Mouse (Mus musculus) heart, embryonic 13.5 days (tissue): ENCODE data around the gene Pdx1. TPM values are rescaled to one million over a fixed set of nuclear protein-coding genes. Genes with fewer than 3 reads are reported as not detected.
A peak's percentile ranks its signal among the peaks of the same experiment; 100 is the strongest.

ENCODE experiments used
- ATAC-seq: fragments of 200-750 bp; cut with Nextera tagmentation; 2 replicates; pipeline ENCODE4 v1.8.0; 2017; ENCODE audit warnings: moderate TSS enrichment; ENCODE audit not compliant: insufficient number of reproducible peaks, low FRiP score, low TSS enrichment; ENCODE audit errors: extremely low read depth
- H3K27ac ChIP-seq: fragments of 300-500 bp; sonication (generic); replicated peaks from 2 replicates; pipeline ENCODE4 v1.5.1; 2015; ENCODE audit warnings: moderate library complexity, mild to moderate bottlenecking, inconsistent platforms
- H3K27me3 ChIP-seq: fragments of 300-500 bp; sonication (generic); replicated peaks from 2 replicates; pipeline ENCODE4 v1.6.1; 2015; ENCODE audit warnings: mild to moderate bottlenecking, inconsistent platforms
- H3K36me3 ChIP-seq: fragments of 300-500 bp; sonication (generic); 2 replicates; pipeline ENCODE4 v1.6.1; 2015; ENCODE audit warnings: mild to moderate bottlenecking, inconsistent platforms
- H3K4me1 ChIP-seq: fragments of 300-500 bp; sonication (generic); 2 replicates; pipeline ENCODE4 v1.6.1; 2015; ENCODE audit warnings: inconsistent platforms
- H3K4me2 ChIP-seq: fragments of 300-500 bp; sonication (generic); 2 replicates; pipeline ENCODE4 v1.6.1; 2015; ENCODE audit warnings: inconsistent platforms, mild to moderate bottlenecking, moderate library complexity
- H3K4me3 ChIP-seq: fragments of 300-500 bp; sonication (generic); 2 replicates; pipeline ENCODE4 v1.5.1; 2015; ENCODE audit warnings: moderate library complexity, mild to moderate bottlenecking, inconsistent platforms
- H3K9ac ChIP-seq: fragments of 300-500 bp; sonication (generic); 2 replicates; pipeline ENCODE4 v1.6.1; 2015; ENCODE audit warnings: inconsistent platforms, mild to moderate bottlenecking, moderate library complexity
- H3K9me3 ChIP-seq: fragments of 300-500 bp; sonication (generic); 2 replicates; pipeline ENCODE4 v1.6.1; 2016; ENCODE audit warnings: inconsistent platforms
- WGBS: fragments of 180-500 bp; shearing (Covaris S2); methylation state at CpG from one replicate; pipeline ENCODE4 v1.1.7; 2015; ENCODE audit warnings: mixed read lengths; 5-methylcytosine and 5-hydroxymethylcytosine counted together
- polyA plus RNA-seq: library from polyadenylated mRNA; unstranded; fragments of >200 nt; fragmentation: Nextera tagmentation; extraction: Ambion mirVana; gene quantifications from 2 replicates; pipeline ENCODE4 v1.2.1, GENCODE M21; 2015

The Pdx1 gene
- polyA plus RNA-seq, 1 experiment from 2014 or later: not detected

- H3K4me1 ChIP-seq: peaks cover 5% of the 10 kb centered on the region; the same call in 1 of the 2 replicates
- no peak overlapping the region for H3K27ac ChIP-seq
- H3K9me3 ChIP-seq: no peaks in the 10 kb centered on the region
- no peak overlapping the region for H3K4me3 ChIP-seq
- WGBS: 11% methylated on average over 6 of the region's 6 CpGs
- ATAC-seq: no peak
- no peak overlapping the region for H3K9ac ChIP-seq
- no peaks in the 10 kb centered on the region for H3K36me3 ChIP-seq
- H3K27me3 ChIP-seq: peaks cover 96% of the 10 kb centered on the region
- H3K4me2 ChIP-seq: no peak overlapping the region
Observed at GRCm38 (mm10) chr5:147269371-147269770, 388 bp upstream of the Pdx1 start.

DNA sequence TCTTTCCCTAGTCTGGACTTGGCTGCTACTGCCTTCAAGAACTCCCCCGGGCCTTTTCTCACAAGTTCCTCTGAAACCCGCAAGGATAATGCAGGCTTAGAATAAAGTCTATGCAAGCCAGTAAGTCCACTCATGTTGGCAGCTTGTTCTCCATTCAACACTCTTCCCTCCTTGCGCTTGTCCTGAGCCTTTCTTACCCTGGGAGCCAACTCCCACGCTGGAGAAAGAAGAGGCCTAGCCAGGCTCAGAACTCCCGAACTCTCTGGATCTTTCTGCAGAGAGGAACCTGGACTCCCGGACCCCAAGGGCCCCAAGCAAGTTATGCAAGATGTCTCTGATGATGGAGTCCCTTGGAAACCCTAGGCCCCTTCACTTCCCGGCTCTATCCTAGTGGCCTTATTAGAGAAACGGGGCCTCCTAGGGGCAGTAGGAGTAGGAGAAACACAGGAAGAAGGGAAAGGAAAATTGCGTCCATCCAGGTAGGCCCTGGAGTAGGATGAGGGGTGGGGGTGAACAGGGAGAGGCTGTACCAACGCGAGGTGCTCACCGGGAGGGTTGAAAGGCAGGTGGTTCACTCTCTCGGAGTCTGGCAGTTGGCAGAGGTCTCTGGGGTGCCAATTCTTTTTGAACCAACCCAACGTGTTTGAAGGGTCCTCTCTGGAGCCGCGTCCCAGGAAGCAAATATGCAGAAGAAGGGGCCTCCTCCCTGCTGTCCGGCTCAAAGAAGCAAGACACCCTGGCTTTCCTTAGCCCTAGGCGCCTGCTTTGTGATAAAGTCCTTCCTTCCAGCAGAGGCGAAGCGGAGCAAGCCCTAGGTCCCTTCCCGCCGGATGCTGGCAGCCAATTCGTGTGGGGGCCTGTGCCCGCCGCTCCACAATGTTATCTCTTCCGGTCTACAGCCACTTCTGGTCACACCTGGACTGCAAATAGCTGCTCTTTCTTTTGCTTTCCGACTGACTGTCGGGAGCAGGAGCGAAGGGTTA is 1.2 kb downstream of the Pdx1 start:
- ATAC-seq: no peak
- Histone ChIP-seq H3K36me3 (no peaks in the 10 kb centered on the region), H3K4me1 (peaks cover 8% of the 10 kb centered on the region; the same call in 1 of the 2 replicates), H3K4me3 (no peak overlapping the region), H3K9ac (no peak overlapping the region), H3K4me2 (no peak overlapping the region), H3K9me3 (no peaks in the 10 kb centered on the region), H3K27me3 (peaks cover 98% of the 10 kb centered on the region), H3K27ac (no peak overlapping the region)
- 1% methylated on average over 29 of the region's 29 CpGs for WGBS

DNA sequence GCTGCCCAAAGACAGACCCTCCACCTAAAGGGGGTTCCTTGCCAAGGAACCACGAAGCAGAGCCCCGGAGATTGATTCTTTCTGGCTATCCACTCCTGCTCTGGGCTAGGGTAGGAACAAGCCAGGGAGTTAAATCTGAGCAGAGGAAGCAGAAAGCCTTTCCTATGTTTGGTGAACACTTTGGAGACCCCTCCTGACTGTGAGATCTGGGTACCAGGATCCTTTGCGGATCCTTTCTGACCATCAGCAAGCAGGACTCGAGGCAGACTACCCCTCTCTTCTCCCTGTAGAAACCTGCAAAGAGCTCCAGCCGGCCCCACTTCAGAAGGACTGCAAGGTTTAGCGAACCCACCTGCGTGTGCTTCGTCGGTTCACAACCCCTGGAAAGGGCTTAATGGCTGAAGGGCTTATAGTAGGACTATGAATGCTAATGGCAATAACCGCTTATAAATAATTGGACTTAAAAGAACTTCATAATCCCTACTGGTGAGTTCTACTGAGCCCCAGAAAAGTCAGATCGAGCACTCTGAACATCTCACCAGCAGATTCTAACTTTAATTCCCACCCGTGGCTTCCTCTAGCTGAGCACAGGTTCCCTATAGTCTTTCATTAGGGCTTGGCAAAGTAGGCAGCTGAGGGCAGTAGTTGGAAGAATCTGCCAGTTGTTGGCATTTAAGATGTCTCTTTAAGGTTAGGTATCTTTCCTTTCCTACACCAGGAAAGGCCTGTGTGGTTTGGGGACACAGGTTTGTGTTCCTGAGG is 2.5 kb downstream of the Pdx1 start:
- H3K9me3 ChIP-seq: no peaks in the 10 kb centered on the region
- H3K4me1 ChIP-seq: peaks cover 8% of the 10 kb centered on the region; the same call in 1 of the 2 replicates
- no peak for ATAC-seq
- no peaks in the 10 kb centered on the region for H3K36me3 ChIP-seq
- 11% methylated on average over 12 of the region's 12 CpGs for WGBS
- H3K27ac ChIP-seq: no peak overlapping the region
- no peak overlapping the region for H3K4me2 ChIP-seq
- H3K27me3 ChIP-seq: peaks cover 98% of the 10 kb centered on the region
- no peak overlapping the region for H3K9ac ChIP-seq
- no peak overlapping the region for H3K4me3 ChIP-seq

- 3% methylated on average over 10 of the region's 10 CpGs for WGBS
- H3K4me2 ChIP-seq: no peak overlapping the region
- H3K36me3 ChIP-seq: no peaks in the 10 kb centered on the region
- no peak overlapping the region for H3K4me3 ChIP-seq
- H3K9me3 ChIP-seq: no peaks in the 10 kb centered on the region
- no peak overlapping the region for H3K9ac ChIP-seq
- peaks cover 98% of the 10 kb centered on the region for H3K27me3 ChIP-seq
- no peak overlapping the region for H3K27ac ChIP-seq
- peaks cover 11% of the 10 kb centered on the region; the same call in 1 of the 2 replicates for H3K4me1 ChIP-seq
- ATAC-seq: no peak
Observed at GRCm38 (mm10) chr5:147272808-147273345, 3.1 kb downstream of the Pdx1 start.

- WGBS: 2% methylated on average over 48 of the region's 48 CpGs
- H3K27me3 ChIP-seq: peaks cover 98% of the 10 kb centered on the region
- no peak for ATAC-seq
- H3K4me3 ChIP-seq: no peak overlapping the region
- H3K4me2 ChIP-seq: no peak overlapping the region
- no peaks in the 10 kb centered on the region for H3K9me3 ChIP-seq
- no peak overlapping the region for H3K27ac ChIP-seq
- peaks cover 11% of the 10 kb centered on the region; the same call in 1 of the 2 replicates for H3K4me1 ChIP-seq
- no peaks in the 10 kb centered on the region for H3K36me3 ChIP-seq
- no peak overlapping the region for H3K9ac ChIP-seq
Observed at GRCm38 (mm10) chr5:147274174-147275141, 4.7 kb downstream of the Pdx1 start.

DNA sequence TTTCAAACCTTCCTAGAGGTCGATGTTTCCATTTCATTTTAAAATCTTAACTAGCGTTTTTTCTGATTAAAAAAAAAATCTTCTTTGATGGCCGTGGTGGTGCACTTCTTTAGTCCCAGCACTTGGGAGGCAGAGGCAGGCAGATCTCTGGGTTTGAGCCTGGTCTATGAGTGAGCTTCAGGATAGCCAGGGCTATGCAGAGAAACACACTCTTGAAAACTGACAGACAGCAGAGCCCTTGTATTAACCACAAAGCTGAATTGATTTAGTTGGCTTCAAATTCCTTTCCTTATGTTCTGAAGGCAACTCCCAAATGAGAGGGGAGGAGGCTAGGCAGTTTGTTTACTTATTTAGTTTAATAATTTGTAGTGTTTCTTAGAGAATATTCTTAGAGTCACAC is 6.0 kb downstream of the Pdx1 start:
- no peak for ATAC-seq
- H3K4me2 ChIP-seq: no peak overlapping the region
- no peak overlapping the region for H3K4me3 ChIP-seq
- H3K36me3 ChIP-seq: no peaks in the 10 kb centered on the region
- 12% methylated on average over 3 of the region's 3 CpGs for WGBS
- no peak overlapping the region for H3K9ac ChIP-seq
- peaks cover 98% of the 10 kb centered on the region for H3K27me3 ChIP-seq
- no peak overlapping the region for H3K27ac ChIP-seq
- H3K4me1 ChIP-seq: 0 out of 2 replicates have a peak, but pooled peaks cover 6% of the 10 kb centered on the region
- H3K9me3 ChIP-seq: no peaks in the 10 kb centered on the region

DNA sequence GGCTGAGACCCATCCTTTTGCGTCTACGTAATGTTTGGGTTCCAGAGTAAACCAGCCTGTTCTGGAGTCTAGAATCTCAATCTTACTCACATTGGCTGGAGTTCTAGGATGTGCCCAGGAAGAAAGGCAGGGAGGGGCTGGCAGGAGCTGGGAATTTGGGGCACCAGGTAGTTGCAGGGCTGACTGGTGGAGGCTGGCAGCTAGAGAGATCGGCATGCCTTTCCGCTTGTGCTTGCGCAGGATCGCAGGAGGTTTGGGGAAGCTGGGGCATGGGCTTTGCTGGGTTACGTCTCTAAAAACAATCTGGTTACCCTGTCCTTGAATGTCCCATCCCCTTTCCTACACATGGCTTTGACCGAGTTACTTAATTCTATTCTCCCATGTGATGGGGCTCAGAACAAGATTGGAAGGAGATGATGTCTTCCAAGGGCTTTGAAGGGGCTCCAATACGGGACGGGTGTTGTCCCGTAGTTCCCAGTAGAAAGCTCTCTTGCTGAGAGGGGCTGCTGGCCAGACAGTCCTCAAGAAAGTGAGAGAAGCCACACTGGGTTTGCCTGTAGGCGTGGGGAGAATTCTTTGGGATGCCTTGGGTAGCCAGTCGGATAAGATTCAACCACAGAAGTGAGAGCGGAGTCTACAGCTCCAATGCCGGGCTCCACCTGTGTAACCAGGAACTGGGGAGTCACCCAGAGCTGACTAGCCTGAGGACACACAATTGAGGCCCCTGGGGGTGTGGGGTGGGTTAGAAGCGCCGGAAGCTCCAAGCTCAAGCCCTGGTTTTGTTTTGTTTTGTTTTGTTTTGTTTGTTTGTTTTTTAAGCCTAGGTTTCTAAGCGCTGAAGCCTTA is 7.2 kb downstream of the Pdx1 start:
- no peak for ATAC-seq
- WGBS: 4% methylated on average over 18 of the region's 18 CpGs
- Histone ChIP-seq H3K9ac (no peak overlapping the region), H3K9me3 (no peaks in the 10 kb centered on the region), H3K27me3 (peaks cover 98% of the 10 kb centered on the region), H3K4me2 (no peak overlapping the region), H3K27ac (no peak overlapping the region), H3K36me3 (no peaks in the 10 kb centered on the region), H3K4me3 (no peak overlapping the region), H3K4me1 (0 out of 2 replicates have a peak, but pooled peaks cover 6% of the 10 kb centered on the region)

- no peak overlapping the region for H3K27ac ChIP-seq
- H3K4me3 ChIP-seq: no peak overlapping the region
- peaks cover 97% of the 10 kb centered on the region for H3K27me3 ChIP-seq
Observed at GRCm38 (mm10) chr5:147277547-147277925, 7.8 kb downstream of the Pdx1 start.

GRCm38 (mm10) chr5:147284365-147284764 is 14.6 kb downstream of the Pdx1 start:
- no peaks in the 10 kb centered on the region for H3K4me1 ChIP-seq
- no peak overlapping the region for H3K4me2 ChIP-seq
- no peak for ATAC-seq
- no peaks in the 10 kb centered on the region for H3K9me3 ChIP-seq
- no peak overlapping the region for H3K9ac ChIP-seq
- H3K36me3 ChIP-seq: no peaks in the 10 kb centered on the region
- peaks cover 84% of the 10 kb centered on the region for H3K27me3 ChIP-seq
- H3K4me3 ChIP-seq: no peak overlapping the region
- 68% methylated on average over 4 of the region's 4 CpGs for WGBS
- H3K27ac ChIP-seq: no peak overlapping the region

More at GRCm38 (mm10) chr5:147277547-147277925, 7.8 kb downstream of the Pdx1 start:
- Histone ChIP-seq H3K4me2 (peak overlapping the region; percentile 18; the same call in 1 of the 2 replicates), H3K9ac (no peak overlapping the region), H3K9me3 (no peaks in the 10 kb centered on the region), H3K4me1 (0 out of 2 replicates have a peak, but pooled peaks cover 6% of the 10 kb centered on the region), H3K36me3 (no peaks in the 10 kb centered on the region)
- no peak for ATAC-seq
- under 1% methylated on average over 13 of the region's 13 CpGs for WGBS
